Mouse (Mus musculus): ENCODE measurements around the gene Gpr146. TPM values are rescaled to one million over a fixed set of nuclear protein-coding genes. Genes with fewer than 3 reads are reported as not detected.

Gene Gpr146
- polyA plus RNA-seq, 1 experiment: 15.3 TPM

GRCm38 (mm10) chr5:139432747-139433508, 55.4 kb downstream of the Gpr146 start:
- TF ChIP-seq CTCF (IDR thresholded peaks at IDR 0.05; ENCODE audit: extremely low read depth, insufficient read depth, low read length): no peak
- no peak for TF ChIP-seq POLR2A (IDR thresholded peaks at IDR 0.05; ENCODE audit: extremely low read depth, insufficient read depth, low read length)
- Histone ChIP-seq H3K4me3 (ENCODE audit: insufficient read depth, low read length) (no peak overlapping the region), H3K27ac (ENCODE audit: insufficient read depth, low read length) (0 out of 2 replicates have a peak overlapping the region, but pooled peaks have one; percentile 32), H3K4me1 (ENCODE audit: control insufficient read depth, insufficient read depth, low read length) (peaks cover 33% of the 10 kb centered on the region)

- H3K27ac ChIP-seq (ENCODE audit: insufficient read depth, low read length): peak overlapping the region; percentile 22
- no peak overlapping the region for H3K4me3 ChIP-seq (ENCODE audit: insufficient read depth, low read length)
- peaks cover 33% of the 10 kb centered on the region for H3K4me1 ChIP-seq (ENCODE audit: control insufficient read depth, insufficient read depth, low read length)
- TF ChIP-seq POLR2A (IDR thresholded peaks at IDR 0.05; ENCODE audit: extremely low read depth, insufficient read depth, low read length) (no peak), CTCF (IDR thresholded peaks at IDR 0.05; ENCODE audit: extremely low read depth, insufficient read depth, low read length) (no peak)
Measured at GRCm38 (mm10) chr5:139433842-139434568, 56.5 kb downstream of the Gpr146 start.

GRCm38 (mm10) chr5:139434940-139435339, 57.4 kb downstream of the Gpr146 start:
- peaks cover 31% of the 10 kb centered on the region for H3K4me1 ChIP-seq (ENCODE audit: control insufficient read depth, insufficient read depth, low read length)
- TF ChIP-seq CTCF (IDR thresholded peaks at IDR 0.05; ENCODE audit: extremely low read depth, insufficient read depth, low read length) (no peak), POLR2A (IDR thresholded peaks at IDR 0.05; ENCODE audit: extremely low read depth, insufficient read depth, low read length) (no peak)

GRCm38 (mm10) chr5:139437769-139438168, 60.3 kb downstream of the Gpr146 start:
- H3K4me3 ChIP-seq (ENCODE audit: insufficient read depth, low read length): no peak overlapping the region
- H3K4me1 ChIP-seq (ENCODE audit: control insufficient read depth, insufficient read depth, low read length): peaks cover 23% of the 10 kb centered on the region
- TF ChIP-seq CTCF (IDR thresholded peaks at IDR 0.05; ENCODE audit: extremely low read depth, insufficient read depth, low read length) (no peak), POLR2A (IDR thresholded peaks at IDR 0.05; ENCODE audit: extremely low read depth, insufficient read depth, low read length) (no peak)
- no peak overlapping the region for H3K27ac ChIP-seq (ENCODE audit: insufficient read depth, low read length)

More at GRCm38 (mm10) chr5:139434940-139435339, 57.4 kb downstream of the Gpr146 start:
- H3K4me3 ChIP-seq (ENCODE audit: insufficient read depth, low read length): no peak overlapping the region
- peak overlapping the region; percentile 22; the same call in 1 of the 2 replicates for H3K27ac ChIP-seq (ENCODE audit: insufficient read depth, low read length)

- Histone ChIP-seq H3K4me3 (ENCODE audit: insufficient read depth, low read length) (no peak overlapping the region), H3K4me1 (ENCODE audit: control insufficient read depth, insufficient read depth, low read length) (peaks cover 23% of the 10 kb centered on the region), H3K27ac (ENCODE audit: insufficient read depth, low read length) (0 out of 2 replicates have a peak overlapping the region, but pooled peaks have one; percentile 5)
- no peak for TF ChIP-seq CTCF (IDR thresholded peaks at IDR 0.05; ENCODE audit: extremely low read depth, insufficient read depth, low read length)
- no peak for TF ChIP-seq POLR2A (IDR thresholded peaks at IDR 0.05; ENCODE audit: extremely low read depth, insufficient read depth, low read length)
Measured at GRCm38 (mm10) chr5:139438440-139438839, 60.9 kb downstream of the Gpr146 start.

- no peak overlapping the region for H3K4me3 ChIP-seq (ENCODE audit: insufficient read depth, low read length)
- TF ChIP-seq CTCF (IDR thresholded peaks at IDR 0.05; ENCODE audit: extremely low read depth, insufficient read depth, low read length) (no peak), POLR2A (IDR thresholded peaks at IDR 0.05; ENCODE audit: extremely low read depth, insufficient read depth, low read length) (no peak)
- H3K27ac ChIP-seq (ENCODE audit: insufficient read depth, low read length): 0 out of 2 replicates have a peak overlapping the region, but pooled peaks have one; percentile 5
- peaks cover 13% of the 10 kb centered on the region for H3K4me1 ChIP-seq (ENCODE audit: control insufficient read depth, insufficient read depth, low read length)
Measured at GRCm38 (mm10) chr5:139440451-139440850, 63.0 kb downstream of the Gpr146 start.

- no peak overlapping the region for H3K4me3 ChIP-seq (ENCODE audit: insufficient read depth, low read length)
- H3K27ac ChIP-seq (ENCODE audit: insufficient read depth, low read length): 0 out of 2 replicates have a peak overlapping the region, but pooled peaks have one; percentile 5
- TF ChIP-seq POLR2A (IDR thresholded peaks at IDR 0.05; ENCODE audit: extremely low read depth, insufficient read depth, low read length) (no peak), CTCF (IDR thresholded peaks at IDR 0.05; ENCODE audit: extremely low read depth, insufficient read depth, low read length) (no peak)
- H3K4me1 ChIP-seq (ENCODE audit: control insufficient read depth, insufficient read depth, low read length): peaks cover 12% of the 10 kb centered on the region
Measured at GRCm38 (mm10) chr5:139440926-139441725, 63.6 kb downstream of the Gpr146 start.

- H3K27ac ChIP-seq (ENCODE audit: insufficient read depth, low read length): no peak overlapping the region
- no peak overlapping the region for H3K4me3 ChIP-seq (ENCODE audit: insufficient read depth, low read length)
- TF ChIP-seq CTCF (IDR thresholded peaks at IDR 0.05; ENCODE audit: extremely low read depth, insufficient read depth, low read length) (no peak), POLR2A (IDR thresholded peaks at IDR 0.05; ENCODE audit: extremely low read depth, insufficient read depth, low read length) (no peak)
- H3K4me1 ChIP-seq (ENCODE audit: control insufficient read depth, insufficient read depth, low read length): peaks cover 12% of the 10 kb centered on the region
Measured at GRCm38 (mm10) chr5:139441726-139442018, 64.2 kb downstream of the Gpr146 start.

GRCm38 (mm10) chr5:139442428-139442827, 64.9 kb downstream of the Gpr146 start:
- TF ChIP-seq POLR2A (IDR thresholded peaks at IDR 0.05; ENCODE audit: extremely low read depth, insufficient read depth, low read length) (no peak), CTCF (IDR thresholded peaks at IDR 0.05; ENCODE audit: extremely low read depth, insufficient read depth, low read length) (no peak)
- peak overlapping the region; percentile 83 for H3K27ac ChIP-seq (ENCODE audit: insufficient read depth, low read length)
- H3K4me3 ChIP-seq (ENCODE audit: insufficient read depth, low read length): no peak overlapping the region
- H3K4me1 ChIP-seq (ENCODE audit: control insufficient read depth, insufficient read depth, low read length): peaks cover 12% of the 10 kb centered on the region

Data from cortical plate, adult 2 months (tissue).